Mouse (Mus musculus): ENCODE measurements around the gene Rtp3. TPM values are rescaled to one million over a fixed set of nuclear protein-coding genes. Genes with fewer than 3 reads are reported as not detected.
A peak's percentile ranks its signal among the peaks of the same experiment; 100 is the strongest.

Gene Rtp3
- polyA plus RNA-seq, 1 experiment from 2014 or later: 1.1 TPM

GRCm38 (mm10) chr9:110999056-110999455 is 8.7 kb upstream of the Rtp3 start:
- no peak for ATAC-seq (ENCODE audit: borderline replicate concordance, extremely low read depth, low FRiP score, low TSS enrichment)

DNA sequence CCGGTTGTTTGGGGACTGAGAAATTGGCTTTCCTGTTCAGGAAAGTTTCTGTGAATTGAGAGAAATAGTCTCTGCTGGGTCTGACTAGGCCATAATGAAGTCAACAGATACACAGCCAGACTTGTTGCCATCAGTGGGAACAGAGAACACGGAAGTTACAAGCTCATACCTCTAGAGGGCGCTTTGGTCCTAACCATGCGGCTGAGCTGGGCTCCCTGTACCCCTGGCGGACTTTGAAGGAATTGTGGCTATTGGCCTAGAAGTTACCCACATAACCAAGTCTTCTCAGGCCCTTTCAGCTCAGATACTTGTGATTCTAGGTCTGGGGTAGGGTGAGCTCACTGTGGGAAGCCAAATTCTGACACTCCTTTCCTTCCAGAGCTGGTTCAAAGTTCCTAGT is 6.9 kb upstream of the Rtp3 start:
- no peak for ATAC-seq (ENCODE audit: borderline replicate concordance, extremely low read depth, low FRiP score, low TSS enrichment)
- no peaks in the 10 kb centered on the region for H3K27me3 ChIP-seq
- WGBS: 2% methylated on average over 5 of the region's 5 CpGs
- no peak overlapping the region for H3K4me2 ChIP-seq
- no peak overlapping the region for H3K9ac ChIP-seq
- no peaks in the 10 kb centered on the region for H3K9me3 ChIP-seq
- H3K27ac ChIP-seq: no peak overlapping the region
- no peak overlapping the region for H3K4me3 ChIP-seq
- H3K4me1 ChIP-seq: peaks cover 6% of the 10 kb centered on the region; the same call in 1 of the 2 replicates
- H3K36me3 ChIP-seq: no peaks in the 10 kb centered on the region

More at GRCm38 (mm10) chr9:110999056-110999455, 8.7 kb upstream of the Rtp3 start:
- Histone ChIP-seq H3K27ac (no peak overlapping the region), H3K9ac (no peak overlapping the region), H3K4me2 (no peak overlapping the region), H3K4me1 (peaks cover 6% of the 10 kb centered on the region; the same call in 1 of the 2 replicates), H3K9me3 (no peaks in the 10 kb centered on the region), H3K27me3 (no peaks in the 10 kb centered on the region), H3K36me3 (no peaks in the 10 kb centered on the region), H3K4me3 (no peak overlapping the region)
- 75% methylated on average over 2 of the region's 2 CpGs for WGBS

DNA sequence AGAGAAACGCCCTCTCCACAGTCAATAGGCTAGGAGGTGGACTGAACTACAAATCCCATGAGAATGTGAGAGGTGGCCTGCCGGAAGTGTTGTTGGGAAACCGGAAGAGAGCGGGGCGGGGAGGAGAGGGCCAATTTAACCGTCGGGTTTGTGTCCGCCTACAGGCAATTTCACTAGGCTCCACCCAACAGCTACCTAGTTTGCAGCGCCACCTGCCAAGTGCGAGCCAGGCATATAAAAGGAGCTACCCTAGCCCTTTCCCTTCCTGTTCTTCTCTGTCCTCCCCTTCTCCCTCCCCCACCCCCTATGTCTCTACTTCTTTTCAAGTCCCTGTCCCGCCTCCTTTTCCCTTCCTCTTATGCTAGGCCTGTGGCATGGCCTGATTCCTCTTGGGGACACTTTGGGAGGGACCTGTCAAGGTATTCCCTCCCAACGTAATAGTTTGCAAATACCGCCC is 4.4 kb upstream of the Rtp3 start:
- Histone ChIP-seq H3K27ac (peak overlapping the region; percentile 57), H3K4me1 (peaks cover 6% of the 10 kb centered on the region; the same call in 1 of the 2 replicates), H3K9ac (0 out of 2 replicates have a peak overlapping the region, but pooled peaks have one; percentile 37), H3K27me3 (no peaks in the 10 kb centered on the region), H3K36me3 (no peaks in the 10 kb centered on the region), H3K9me3 (no peaks in the 10 kb centered on the region), H3K4me2 (peak overlapping the region; percentile 68), H3K4me3 (peak overlapping the region; percentile 49)
- 7% methylated on average over 13 of the region's 13 CpGs for WGBS
- peak; percentile 86 for ATAC-seq (ENCODE audit: borderline replicate concordance, extremely low read depth, low FRiP score, low TSS enrichment)

- Histone ChIP-seq H3K36me3 (no peaks in the 10 kb centered on the region), H3K9ac (no peak overlapping the region), H3K9me3 (no peaks in the 10 kb centered on the region), H3K27ac (no peak overlapping the region), H3K4me1 (no peaks in the 10 kb centered on the region), H3K4me3 (no peak overlapping the region), H3K4me2 (no peak overlapping the region), H3K27me3 (no peaks in the 10 kb centered on the region)
- WGBS: 18% methylated on average over 3 of the region's 3 CpGs
- ATAC-seq (ENCODE audit: borderline replicate concordance, extremely low read depth, low FRiP score, low TSS enrichment): no peak
These were observed 2.9 kb upstream of the Rtp3 start for GRCm38 (mm10) chr9:110993281-110993709.

DNA sequence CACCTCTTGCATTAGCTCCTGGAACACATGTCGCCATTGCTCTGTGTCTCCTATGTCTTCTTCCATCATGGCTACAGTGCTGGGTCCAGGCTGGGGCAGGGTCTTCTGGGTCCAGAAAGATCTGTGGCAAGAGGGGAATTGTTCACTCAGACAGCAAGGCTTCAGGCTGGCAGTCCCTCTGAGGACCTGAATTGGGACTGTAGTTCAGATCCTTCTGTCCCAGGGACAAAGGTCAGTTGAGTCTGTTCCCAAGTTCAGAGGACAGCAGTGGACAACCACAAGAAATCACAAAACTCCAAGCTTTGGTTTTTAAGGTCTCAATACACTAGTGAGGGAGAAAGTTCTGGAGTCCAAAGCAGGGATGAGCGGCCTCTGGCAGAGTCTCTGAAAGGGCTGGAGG is 840 bp downstream of the Rtp3 start:
- no peaks in the 10 kb centered on the region for H3K36me3 ChIP-seq
- no peak for ATAC-seq (ENCODE audit: borderline replicate concordance, extremely low read depth, low FRiP score, low TSS enrichment)
- no peak overlapping the region for H3K27ac ChIP-seq
- H3K9me3 ChIP-seq: no peaks in the 10 kb centered on the region
- WGBS: 88% methylated on average over 2 of the region's 2 CpGs
- H3K4me2 ChIP-seq: no peak overlapping the region
- no peaks in the 10 kb centered on the region for H3K4me1 ChIP-seq
- H3K4me3 ChIP-seq: no peak overlapping the region
- no peak overlapping the region for H3K9ac ChIP-seq
- no peaks in the 10 kb centered on the region for H3K27me3 ChIP-seq

GRCm38 (mm10) chr9:110989141-110989540 is 1.2 kb downstream of the Rtp3 start:
- Histone ChIP-seq H3K9me3 (no peaks in the 10 kb centered on the region), H3K4me2 (no peak overlapping the region)
- WGBS: 57% methylated on average over 4 of the region's 4 CpGs

GRCm38 (mm10) chr9:110988078-110988477 is 2.3 kb downstream of the Rtp3 start:
- Histone ChIP-seq H3K4me3 (no peak overlapping the region), H3K36me3 (no peaks in the 10 kb centered on the region), H3K27ac (no peak overlapping the region), H3K27me3 (no peaks in the 10 kb centered on the region), H3K4me1 (no peaks in the 10 kb centered on the region), H3K9ac (no peak overlapping the region), H3K4me2 (no peak overlapping the region), H3K9me3 (no peaks in the 10 kb centered on the region)
- 64% methylated on average over 3 of the region's 3 CpGs for WGBS
- no peak for ATAC-seq (ENCODE audit: borderline replicate concordance, extremely low read depth, low FRiP score, low TSS enrichment)

More at GRCm38 (mm10) chr9:110989141-110989540, 1.2 kb downstream of the Rtp3 start:
- Histone ChIP-seq H3K4me1 (no peaks in the 10 kb centered on the region), H3K4me3 (no peak overlapping the region), H3K9ac (no peak overlapping the region), H3K27me3 (no peaks in the 10 kb centered on the region), H3K36me3 (no peaks in the 10 kb centered on the region), H3K27ac (no peak overlapping the region)
- ATAC-seq (ENCODE audit: borderline replicate concordance, extremely low read depth, low FRiP score, low TSS enrichment): no peak

DNA sequence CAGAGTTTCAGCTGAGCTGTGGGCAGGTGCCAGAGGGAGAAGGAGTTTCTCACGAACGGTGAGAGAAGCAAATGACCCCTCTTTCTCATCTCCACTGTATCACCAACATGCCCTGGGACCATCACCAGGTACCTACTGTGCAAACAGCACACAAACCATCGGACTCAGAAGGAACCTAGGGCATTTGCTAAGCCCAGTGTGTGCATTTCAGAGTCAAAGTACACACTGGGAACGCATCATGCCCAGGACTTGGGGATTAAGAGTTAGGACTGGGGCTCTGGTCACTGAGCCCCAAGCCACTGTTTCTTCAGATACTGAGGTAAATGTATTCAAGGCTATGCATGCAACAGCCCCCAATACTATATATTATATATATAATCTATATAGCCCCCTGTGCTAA is 3.1 kb downstream of the Rtp3 start:
- WGBS: 60% methylated on average over 4 of the region's 4 CpGs

DNA sequence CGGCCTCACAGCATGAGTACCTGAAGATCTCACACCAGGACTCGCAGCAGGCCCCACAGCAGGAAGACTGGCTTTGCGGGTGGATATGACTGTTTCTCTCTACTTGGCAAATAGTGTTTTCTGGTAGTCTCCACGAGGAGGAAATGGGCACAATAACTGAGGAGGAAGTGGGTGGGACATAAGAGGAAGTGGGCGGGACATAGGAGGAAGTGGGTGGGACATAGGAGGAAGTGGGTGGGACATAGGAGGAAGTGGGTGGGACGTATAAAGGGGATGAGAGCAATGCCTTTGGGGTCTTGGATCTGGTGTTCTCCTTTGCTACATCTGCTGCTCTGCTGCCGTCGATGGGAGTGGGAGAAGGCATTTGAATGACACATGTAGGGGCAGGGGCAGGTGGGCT is 4.4 kb downstream of the Rtp3 start:
- 78% methylated on average over 8 of the region's 8 CpGs for WGBS
- Histone ChIP-seq H3K4me1 (no peaks in the 10 kb centered on the region), H3K9ac (no peak overlapping the region), H3K4me3 (no peak overlapping the region), H3K36me3 (no peaks in the 10 kb centered on the region), H3K4me2 (no peak overlapping the region), H3K27me3 (no peaks in the 10 kb centered on the region), H3K27ac (no peak overlapping the region), H3K9me3 (no peaks in the 10 kb centered on the region)
- ATAC-seq (ENCODE audit: borderline replicate concordance, extremely low read depth, low FRiP score, low TSS enrichment): no peak

More for the DNA sequence above, 3.1 kb downstream of the Rtp3 start:
- H3K4me1 ChIP-seq: no peaks in the 10 kb centered on the region
- H3K9me3 ChIP-seq: no peaks in the 10 kb centered on the region
- no peak overlapping the region for H3K4me3 ChIP-seq
- ATAC-seq (ENCODE audit: borderline replicate concordance, extremely low read depth, low FRiP score, low TSS enrichment): no peak
- H3K27ac ChIP-seq: no peak overlapping the region
- H3K4me2 ChIP-seq: no peak overlapping the region
- no peaks in the 10 kb centered on the region for H3K36me3 ChIP-seq
- no peak overlapping the region for H3K9ac ChIP-seq
- no peaks in the 10 kb centered on the region for H3K27me3 ChIP-seq

- Histone ChIP-seq H3K4me3 (no peak overlapping the region), H3K27ac (no peak overlapping the region), H3K36me3 (no peaks in the 10 kb centered on the region), H3K9me3 (no peaks in the 10 kb centered on the region), H3K4me2 (no peak overlapping the region), H3K27me3 (no peaks in the 10 kb centered on the region), H3K9ac (no peak overlapping the region), H3K4me1 (no peaks in the 10 kb centered on the region)
- WGBS: 96% methylated on average over 5 of the region's 5 CpGs
- ATAC-seq (ENCODE audit: borderline replicate concordance, extremely low read depth, low FRiP score, low TSS enrichment): no peak
These were observed 4.8 kb downstream of the Rtp3 start for GRCm38 (mm10) chr9:110985541-110985940.

GRCm38 (mm10) chr9:110984096-110984495 is 6.3 kb downstream of the Rtp3 start:
- H3K4me3 ChIP-seq: no peak overlapping the region
- no peaks in the 10 kb centered on the region for H3K27me3 ChIP-seq
- no peaks in the 10 kb centered on the region for H3K9me3 ChIP-seq
- WGBS: 89% methylated on average over 9 of the region's 9 CpGs
- ATAC-seq (ENCODE audit: borderline replicate concordance, extremely low read depth, low FRiP score, low TSS enrichment): no peak
- H3K4me1 ChIP-seq: no peaks in the 10 kb centered on the region
- H3K9ac ChIP-seq: no peak overlapping the region
- no peak overlapping the region for H3K27ac ChIP-seq
- H3K4me2 ChIP-seq: no peak overlapping the region
- H3K36me3 ChIP-seq: no peaks in the 10 kb centered on the region

GRCm38 (mm10) chr9:110982351-110982750 is 8.0 kb downstream of the Rtp3 start:
- H3K27ac ChIP-seq: no peak overlapping the region
- no peaks in the 10 kb centered on the region for H3K9me3 ChIP-seq
- 55% methylated on average over 4 of the region's 4 CpGs for WGBS
- H3K4me1 ChIP-seq: no peaks in the 10 kb centered on the region
- H3K9ac ChIP-seq: no peak overlapping the region
- no peak for ATAC-seq (ENCODE audit: borderline replicate concordance, extremely low read depth, low FRiP score, low TSS enrichment)
- H3K4me3 ChIP-seq: no peak overlapping the region
- no peaks in the 10 kb centered on the region for H3K36me3 ChIP-seq
- H3K4me2 ChIP-seq: no peak overlapping the region
- no peaks in the 10 kb centered on the region for H3K27me3 ChIP-seq

- no peak for ATAC-seq (ENCODE audit: borderline replicate concordance, extremely low read depth, low FRiP score, low TSS enrichment)
- 88% methylated on average over 11 of the region's 11 CpGs for WGBS
- H3K4me2 ChIP-seq: no peak overlapping the region
These were observed 11.0 kb downstream of the Rtp3 start for GRCm38 (mm10) chr9:110979411-110979810.

More at GRCm38 (mm10) chr9:110979411-110979810, 11.0 kb downstream of the Rtp3 start:
- no peaks in the 10 kb centered on the region for H3K27me3 ChIP-seq
- no peak overlapping the region for H3K4me3 ChIP-seq
- no peaks in the 10 kb centered on the region for H3K36me3 ChIP-seq
- no peaks in the 10 kb centered on the region for H3K4me1 ChIP-seq
- H3K9ac ChIP-seq: no peak overlapping the region
- H3K27ac ChIP-seq: no peak overlapping the region
- no peaks in the 10 kb centered on the region for H3K9me3 ChIP-seq

Data from lung, embryonic 15.5 days (tissue).